Mouse (Mus musculus) E14TG2a.4 (cell line): Measurements from ENCODE around the gene Rab43.

Experiments
- CTCF ChIP-seq: conservative IDR thresholded peaks from 2 replicates; pipeline ENCODE4 v1.5.1; 2014; ENCODE audit warnings: low read length
- NANOG ChIP-seq: IDR thresholded peaks from 2 replicates; pipeline ENCODE4 v1.6.1; 2014; ENCODE audit warnings: borderline replicate concordance, low read length, mixed read lengths
- POU5F1 ChIP-seq: IDR thresholded peaks from 2 replicates; pipeline ENCODE4 v1.6.1; 2014; ENCODE audit warnings: low read length, borderline replicate concordance

DNA sequence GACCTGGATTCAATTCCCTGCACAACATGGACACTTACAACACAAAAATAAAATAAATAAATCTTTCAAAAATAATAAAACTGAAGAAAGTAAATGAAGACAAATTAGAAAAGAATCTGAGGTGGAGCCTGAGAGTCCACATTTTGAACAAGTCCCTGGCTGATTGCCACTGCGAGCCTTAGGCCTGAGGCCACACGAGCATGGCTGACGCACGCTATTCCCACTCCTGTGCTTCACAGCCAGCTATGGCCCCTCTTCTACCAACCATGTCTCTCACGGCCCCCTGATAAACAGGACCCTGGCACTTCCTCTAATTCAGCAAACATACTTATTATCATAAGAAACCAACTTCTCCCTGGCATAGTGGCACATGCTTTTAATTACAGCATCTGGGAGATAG lies 25.3 kb downstream of the Rab43 start:
- TF ChIP-seq CTCF (no peak), NANOG (no peak), POU5F1 (no peak)
